Mouse (Mus musculus) kidney, postnatal 4 days (tissue): Measurements from ENCODE around the gene Mapk8ip1.

Source experiments
- DNase-seq, 2 experiments: peaks; one replicate each; pipeline ENCODE4 v3.0.0; 2021; ENCODE audit warnings: mixed read lengths in 2 of 2

Mapk8ip1 gene

DNA sequence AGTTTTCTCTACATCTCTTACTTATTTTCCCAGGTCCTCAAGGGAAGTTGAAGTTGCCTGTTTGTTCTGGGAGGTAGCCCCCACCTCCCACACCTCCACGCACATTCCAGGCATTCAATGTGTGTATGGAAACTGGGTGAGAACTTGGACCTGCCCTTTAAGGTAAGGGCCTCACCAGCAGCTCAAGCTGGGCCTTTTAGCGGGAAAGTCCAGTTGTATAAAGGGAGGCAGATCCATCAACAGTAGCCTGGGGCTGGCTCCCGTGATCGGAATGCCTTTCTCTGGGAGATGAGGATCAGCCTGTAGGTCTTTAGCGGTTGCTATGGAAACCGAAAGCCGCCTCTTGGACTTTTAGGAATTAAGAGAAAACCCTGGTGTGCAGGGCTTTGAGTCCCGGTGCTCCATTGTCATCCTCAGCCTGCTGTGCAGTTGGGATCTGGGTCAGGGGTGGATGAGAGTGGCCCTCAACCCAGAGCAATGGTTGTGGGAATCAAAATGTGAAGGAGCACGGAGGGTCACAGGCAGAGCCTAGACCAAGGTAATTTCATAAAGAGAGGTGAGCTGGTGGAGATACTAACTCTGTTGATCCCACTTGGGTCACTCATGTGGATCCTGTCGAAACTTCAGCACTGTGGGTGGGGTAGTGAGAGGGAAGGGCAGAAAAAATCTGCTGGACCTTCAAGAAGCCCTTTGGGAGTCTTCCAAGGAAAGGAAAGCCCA lies 28.9 kb downstream of the Mapk8ip1 start:
- peak; percentile 42 to 65 for DNase-seq

DNA sequence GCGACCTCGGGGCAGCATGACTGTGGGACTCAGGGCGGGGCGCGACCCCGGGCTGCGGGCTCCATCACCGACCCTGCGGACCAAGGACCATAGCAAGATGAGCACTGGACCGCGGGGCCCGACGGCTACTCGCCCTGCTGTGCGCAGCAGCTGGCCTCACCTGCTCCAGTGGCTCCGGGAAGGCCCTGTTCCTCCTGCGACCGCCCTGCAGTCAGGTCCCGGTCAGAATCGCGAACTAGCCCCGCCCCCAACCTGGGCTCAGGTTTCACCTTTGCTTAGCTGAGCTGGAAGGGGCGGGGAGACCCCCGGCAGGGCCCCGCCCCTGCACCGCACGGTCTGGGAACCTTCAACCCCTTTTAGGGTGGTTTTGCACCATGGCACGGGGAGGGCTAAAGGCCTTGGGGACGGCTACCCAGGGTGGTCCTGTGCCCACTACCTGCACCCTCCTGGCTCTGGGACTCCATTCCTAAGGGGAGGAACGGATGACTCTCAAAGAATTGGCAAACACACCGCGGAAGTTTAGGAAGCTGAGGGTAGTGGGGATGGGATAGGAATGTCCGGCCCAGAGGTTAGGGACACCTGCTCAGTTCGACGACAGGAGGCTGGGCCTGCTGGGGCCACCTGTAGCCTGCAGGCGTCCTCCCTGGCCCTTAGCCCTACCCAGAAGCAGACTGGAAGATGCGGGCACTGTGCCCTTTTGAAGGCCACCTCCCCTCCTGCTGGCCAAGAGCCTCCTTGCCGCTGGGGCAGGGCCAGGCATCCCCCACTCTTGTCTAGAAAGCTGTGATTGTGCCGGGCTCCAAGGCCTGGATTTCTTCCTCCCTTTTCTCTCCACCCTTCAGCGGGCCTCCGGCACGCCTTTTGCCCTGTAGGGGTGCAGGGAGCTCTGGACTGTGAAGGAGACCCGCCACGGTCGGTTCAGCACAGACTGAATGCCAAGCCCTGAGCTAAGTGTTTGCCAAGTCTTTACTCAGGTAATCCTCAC lies 29.9 kb downstream of the Mapk8ip1 start:
- DNase-seq: peak; percentile 93 to 96

DNA sequence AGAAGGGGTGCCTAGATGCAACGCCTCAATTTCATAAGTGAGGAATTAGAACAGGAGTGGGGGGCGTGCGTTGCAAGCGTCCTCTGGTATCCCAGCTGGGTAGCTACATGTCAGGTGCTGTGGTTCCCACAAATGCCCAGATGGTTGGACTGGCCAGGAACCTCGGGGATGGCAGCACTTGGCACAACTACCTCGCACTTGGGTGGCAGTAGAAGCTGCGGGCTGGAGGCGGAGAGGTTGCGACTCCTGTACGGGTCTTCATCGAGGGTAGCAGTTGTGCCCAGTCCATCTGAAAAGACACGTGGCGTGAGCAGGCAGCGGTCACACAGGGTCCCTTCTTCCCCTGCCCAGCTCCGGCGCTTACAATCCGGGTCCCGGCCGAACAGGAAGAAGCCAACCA lies 30.7 kb downstream of the Mapk8ip1 start:
- no peak for DNase-seq

GRCm38 (mm10) chr2:92367383-92368029 lies 33.6 kb downstream of the Mapk8ip1 start:
- peak; percentile 46 to 60 for DNase-seq

DNA sequence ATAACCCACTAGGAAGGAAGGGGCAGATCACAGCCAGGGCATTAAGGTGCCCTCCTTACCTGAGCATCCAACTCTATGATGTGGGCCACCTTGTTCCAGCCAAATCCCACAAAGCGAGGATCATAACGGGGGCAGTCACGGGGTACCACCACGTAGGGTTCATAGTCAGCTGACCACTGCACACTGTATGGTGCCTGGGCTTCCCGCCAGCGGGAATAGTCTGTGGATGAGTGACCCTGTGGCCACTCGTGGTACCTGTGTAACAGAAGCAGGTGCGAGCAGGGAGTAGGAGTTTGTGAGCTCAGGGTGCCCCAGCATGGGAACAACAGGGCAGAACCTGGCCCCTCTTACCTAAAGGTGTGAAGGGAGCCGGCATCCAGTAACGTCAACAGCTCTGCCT lies 35.5 kb downstream of the Mapk8ip1 start:
- peak in 1 of 2 experiments; percentile 12 for DNase-seq

DNA sequence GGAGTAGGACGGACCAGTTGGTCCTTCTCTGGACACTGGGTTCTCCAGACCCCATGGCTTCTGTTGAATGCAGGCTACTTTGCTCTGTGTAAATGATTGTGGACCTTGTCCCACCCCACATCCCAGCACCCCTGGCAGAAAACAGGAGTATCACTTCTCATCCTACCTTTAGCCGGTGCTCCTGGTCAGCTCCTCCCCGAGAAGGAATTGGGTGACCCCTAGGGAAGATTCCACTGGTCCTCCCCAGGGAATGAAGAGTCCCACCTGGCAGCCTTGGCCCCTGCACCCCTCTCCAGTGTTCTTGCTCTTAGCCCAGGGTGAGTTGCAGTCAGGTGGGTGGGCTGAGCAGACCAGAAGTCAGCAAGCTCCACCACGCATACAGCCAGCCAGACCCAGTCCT lies 37.0 kb downstream of the Mapk8ip1 start:
- DNase-seq: no peak

- DNase-seq: no peak
These were observed 38.4 kb downstream of the Mapk8ip1 start for GRCm38 (mm10) chr2:92362571-92363228.

DNA sequence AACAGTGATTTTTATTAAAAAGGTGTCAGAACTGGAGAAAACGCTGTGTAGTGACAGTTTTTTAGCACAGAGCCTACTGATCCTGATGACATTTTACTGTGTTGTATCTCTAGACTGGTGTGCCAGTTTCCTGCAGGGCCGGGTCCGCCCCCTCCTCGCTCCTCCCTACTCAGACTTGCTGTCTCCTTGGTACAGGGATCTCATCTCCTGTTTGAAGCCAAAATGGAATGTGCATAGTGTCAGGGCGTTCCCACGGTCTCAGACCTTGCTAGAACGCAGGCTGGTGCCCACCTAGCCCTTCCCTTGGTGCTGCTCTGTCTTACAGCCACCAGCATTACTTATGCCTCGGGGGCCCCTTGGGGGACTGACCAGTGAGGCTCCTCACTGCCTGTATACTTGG lies 39.3 kb downstream of the Mapk8ip1 start:
- DNase-seq: peak in 1 of 2 experiments; percentile 6

GRCm38 (mm10) chr2:92360893-92361292 lies 40.2 kb downstream of the Mapk8ip1 start:
- DNase-seq: peak; percentile 67 to 71

DNA sequence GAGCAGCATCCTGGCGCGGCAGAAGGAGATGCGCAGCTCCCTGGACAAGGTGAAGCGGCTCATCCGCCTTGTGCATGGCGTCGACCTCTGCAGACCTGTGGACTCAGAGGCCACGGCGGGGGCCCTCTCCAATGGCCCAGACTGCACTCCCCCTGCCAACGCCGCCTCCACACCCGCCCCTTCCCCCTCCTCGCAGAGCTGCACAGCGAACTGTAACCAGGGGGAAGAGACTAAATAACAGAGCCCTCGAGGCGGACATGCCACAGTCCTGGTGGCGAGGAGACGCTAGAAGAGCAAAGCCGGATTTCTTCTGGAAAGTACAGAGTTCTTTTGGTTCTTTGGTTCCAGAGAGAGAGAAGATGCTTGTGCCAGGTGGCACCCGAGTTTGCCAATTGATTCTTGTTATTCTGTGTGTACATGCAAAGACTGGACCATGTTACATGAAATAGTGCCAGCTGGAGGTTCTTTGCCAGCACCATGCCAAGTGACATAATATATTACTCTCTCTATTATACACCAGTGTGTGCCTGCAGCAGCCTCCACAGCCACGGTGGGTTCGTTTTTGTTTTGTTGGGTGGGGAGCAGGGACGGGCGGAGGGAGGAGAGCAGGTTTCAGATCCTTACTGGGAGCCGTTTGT lies 40.8 kb downstream of the Mapk8ip1 start:
- peak; percentile 40 to 61 for DNase-seq

GRCm38 (mm10) chr2:92359301-92359700 lies 41.8 kb downstream of the Mapk8ip1 start:
- DNase-seq: no peak

DNA sequence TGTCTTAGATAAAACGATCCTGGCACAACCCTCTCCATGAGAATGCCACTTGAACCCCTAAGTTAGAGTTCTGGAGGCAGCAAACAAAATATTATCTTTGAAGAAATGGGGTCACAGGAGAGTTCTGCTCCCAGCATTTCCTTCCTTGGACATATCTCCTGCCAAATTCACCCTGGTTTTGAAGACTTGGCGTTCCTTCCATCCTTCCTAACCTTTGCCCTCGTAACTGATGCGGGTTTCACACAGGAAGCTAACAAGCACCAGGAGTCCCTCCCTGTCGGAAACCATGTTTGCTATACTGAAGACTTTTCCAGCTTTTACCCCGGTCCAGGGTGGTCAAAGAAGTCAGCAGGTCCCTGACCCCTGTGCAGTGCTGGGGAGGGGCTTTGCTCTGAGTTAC lies 46.8 kb downstream of the Mapk8ip1 start:
- no peak for DNase-seq

- DNase-seq: no peak
These were observed 47.7 kb downstream of the Mapk8ip1 start for GRCm38 (mm10) chr2:92353402-92353801.

DNA sequence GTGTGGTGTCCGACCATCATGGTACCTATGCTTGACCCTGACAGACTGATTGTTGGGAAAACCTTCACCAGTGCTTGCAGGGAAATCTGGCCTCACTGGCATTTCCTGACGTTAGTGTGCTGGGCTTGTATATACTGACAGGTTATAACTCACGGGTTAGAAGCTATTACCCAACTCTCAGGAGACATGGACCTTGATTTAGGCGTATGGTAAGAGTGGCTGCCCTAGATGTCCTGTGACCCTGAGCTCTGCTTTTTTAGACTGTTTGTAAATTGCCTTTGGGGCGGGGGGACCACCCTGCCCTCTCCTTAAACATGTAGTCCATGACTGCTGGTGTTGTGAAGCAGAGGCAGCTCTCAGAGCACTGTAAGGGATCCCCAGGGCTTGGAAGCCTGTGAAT lies 50.4 kb downstream of the Mapk8ip1 start:
- DNase-seq: no peak

DNA sequence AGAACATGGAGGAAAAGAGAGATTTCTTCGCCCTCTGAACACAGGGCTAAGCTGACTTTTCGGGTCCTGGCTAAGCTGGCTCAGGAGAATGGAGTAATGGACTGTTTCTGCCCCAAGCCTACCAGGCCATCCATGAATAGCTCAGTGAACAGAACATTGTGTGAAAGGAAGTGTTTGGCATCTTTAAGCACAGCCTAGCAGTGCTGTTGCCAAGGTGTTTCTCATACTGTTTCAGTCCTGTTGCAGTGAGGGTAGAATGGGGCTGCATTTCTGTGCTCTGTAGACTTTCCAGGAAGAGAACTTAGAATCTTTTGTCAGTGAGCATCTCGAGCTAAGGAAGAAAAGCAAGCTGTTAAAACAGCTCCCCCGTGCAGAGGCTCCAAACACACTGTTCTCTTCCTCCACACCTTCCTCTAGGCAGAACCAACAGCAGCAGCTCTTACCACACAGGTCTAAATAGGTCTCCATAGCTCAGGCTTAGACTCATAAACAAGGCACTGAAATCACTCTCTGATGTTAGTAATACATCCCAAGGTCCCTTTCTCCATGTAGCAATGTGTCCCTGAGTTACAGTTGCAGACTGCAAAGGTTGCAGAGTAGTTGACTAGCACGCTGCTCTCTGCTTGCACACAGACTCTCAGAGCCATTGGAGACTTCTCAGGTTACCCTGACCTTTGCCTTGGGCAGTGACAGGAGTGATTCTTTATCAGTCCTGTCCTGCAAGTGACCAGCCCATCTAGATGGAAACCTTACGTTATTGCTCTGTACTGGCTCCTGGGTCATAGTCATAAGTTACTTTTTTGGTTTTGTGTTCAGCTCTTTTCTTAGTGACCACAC lies 51.3 kb downstream of the Mapk8ip1 start:
- DNase-seq: no peak

DNA sequence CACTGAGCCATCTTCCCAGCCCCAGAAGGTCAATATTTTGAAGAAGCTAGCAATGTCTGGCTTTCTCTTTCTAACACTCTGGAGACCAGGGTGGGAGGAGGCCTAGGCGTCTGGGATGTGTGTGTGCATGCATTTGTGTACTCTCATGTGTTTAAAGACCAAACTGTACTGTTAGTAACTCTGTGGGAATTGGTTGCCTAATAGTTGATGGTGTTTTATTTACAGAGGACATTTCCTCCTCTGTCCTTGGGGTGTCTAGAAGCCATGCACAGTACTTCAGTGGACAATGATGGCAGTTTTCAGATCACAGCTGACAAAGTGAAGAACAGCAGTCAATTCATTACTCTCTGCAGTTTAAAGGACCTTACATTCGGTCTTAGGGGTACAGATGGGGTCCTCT lies 53.9 kb downstream of the Mapk8ip1 start:
- no peak for DNase-seq

- DNase-seq: no peak
These were observed 58.6 kb downstream of the Mapk8ip1 start for GRCm38 (mm10) chr2:92342418-92342817.
